Mouse (Mus musculus) left cerebral cortex, adult 2 months (tissue): ENCODE results near the gene Ncln. TPM values are rescaled to one million over a fixed set of nuclear protein-coding genes. Genes with fewer than 3 reads are reported as not detected.
A peak's percentile ranks its signal among the peaks of the same experiment; 100 is the strongest.

ENCODE experiments used
- DNase-seq, 2 experiments: peaks; one replicate each; pipeline ENCODE4 v3.0.0; 2021 to 2022; ENCODE audit warnings: low spot score in 2 of 2, mixed read lengths in 1 of 2; ENCODE audit errors: extremely low spot score in 1 of 2
- H3K27ac ChIP-seq: fragments of 200-600 bp; 2 replicates; pipeline ENCODE4 v1.8.1; 2022
- H3K4me3 ChIP-seq: fragments of 200-600 bp; 2 replicates; pipeline ENCODE4 v1.8.1; 2022
- CTCF ChIP-seq: fragments of 200-600 bp; IDR thresholded peaks from 2 replicates; pipeline ENCODE4 v1.8.1; 2022; ENCODE audit warnings: antibody characterized with exemption, mild to moderate bottlenecking, moderate library complexity
- intact Hi-C: fragments of 180-260 bp; cut with DNase I; formaldehyde crosslinking; loops from one replicate; pipeline ENCODE4 v1.15.1; 2025
- total RNA-seq, 2 experiments: library from RNA; stranded (reverse); gene quantifications; 2 replicates each; pipeline ENCODE4 v1.2.3; 2021

The Ncln gene
- total RNA-seq, 2 experiments from 2014 or later, result 78.3 to 80.8 TPM

- peak; percentile 9 to 12 for DNase-seq
- no peak; the same call in 1 of the 2 replicates for TF ChIP-seq CTCF
- Histone ChIP-seq H3K27ac (no peak overlapping the region), H3K4me3 (no peak overlapping the region)
- intact Hi-C loops, result no loop called here
Observed at GRCm38 (mm10) chr10:81465265-81465645, 30.9 kb downstream of the Ncln start.

DNA sequence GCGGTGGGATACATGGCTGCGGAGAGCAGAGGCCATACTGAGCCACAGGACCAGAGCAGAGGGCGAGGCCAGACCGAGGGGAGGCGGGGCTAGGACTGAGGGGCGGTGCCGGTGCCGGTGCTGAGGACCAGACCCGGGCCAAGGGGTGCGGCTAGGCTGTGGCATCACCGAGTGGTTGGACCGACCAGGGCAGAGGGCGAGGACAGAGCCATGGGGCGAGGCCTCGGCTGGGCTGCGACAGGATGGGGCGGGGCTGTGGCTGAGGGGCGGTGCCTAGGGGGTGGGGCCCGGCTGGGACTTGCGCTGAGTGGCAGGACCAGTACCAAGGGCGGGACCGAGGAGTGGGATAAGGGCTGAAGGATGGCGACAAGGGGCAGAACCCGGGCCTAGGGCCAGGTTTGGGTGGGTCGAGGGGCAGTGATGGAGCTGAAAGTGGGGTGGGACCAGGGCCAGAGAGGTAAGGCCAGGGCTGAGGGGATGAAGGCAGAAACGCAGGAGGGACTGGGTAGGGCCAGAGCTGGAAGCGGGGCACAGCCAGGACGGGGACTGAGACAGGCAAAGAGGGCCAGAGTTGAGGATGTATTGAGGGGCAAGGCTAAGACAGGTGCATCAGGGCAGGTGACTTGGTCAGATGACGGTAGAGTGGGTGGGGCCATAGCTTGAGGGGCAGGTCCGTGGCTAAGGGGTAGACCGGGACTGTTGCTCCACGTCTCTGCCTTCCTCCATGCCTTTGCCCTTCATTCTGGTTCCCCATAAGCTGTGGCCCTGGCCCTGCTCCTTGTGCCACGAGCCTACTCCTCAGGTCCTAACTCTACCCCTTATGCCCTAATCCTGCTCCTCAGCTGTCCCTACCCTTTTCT lies 31.6 kb downstream of the Ncln start:
- Histone ChIP-seq H3K4me3 (no peak overlapping the region), H3K27ac (no peak overlapping the region)
- no peak for TF ChIP-seq CTCF
- intact Hi-C loops, result no loop called here
- DNase-seq, result peak; percentile 26 to 42

- Histone ChIP-seq H3K27ac (no peak overlapping the region), H3K4me3 (no peak overlapping the region)
- no peak for TF ChIP-seq CTCF
- intact Hi-C loops, result no loop called here
- peak; percentile 10 to 12 for DNase-seq
Observed at GRCm38 (mm10) chr10:81463531-81463930, 32.7 kb downstream of the Ncln start.

DNA sequence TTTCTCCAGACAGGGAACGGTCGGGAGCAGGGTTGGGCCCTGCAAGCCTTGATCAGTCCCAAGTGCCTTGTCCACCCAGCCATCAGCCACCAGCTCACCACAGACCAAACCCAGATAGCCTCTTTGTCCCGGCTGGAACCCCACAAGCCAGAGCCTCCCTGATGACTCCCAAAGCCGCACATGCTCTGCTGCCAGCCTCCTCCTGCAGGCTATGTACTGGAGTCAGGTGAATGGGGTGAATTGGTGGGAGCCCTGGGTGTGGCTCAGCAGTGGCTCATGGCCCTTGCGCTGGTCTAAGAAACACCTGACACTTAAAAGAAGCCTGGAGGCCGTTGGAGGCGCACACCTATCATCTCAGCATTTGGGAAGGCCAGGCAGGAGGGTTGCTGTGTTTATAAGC lies 33.3 kb downstream of the Ncln start:
- DNase-seq, result peak; percentile 8 to 11
- intact Hi-C loops, result no loop called here
- Histone ChIP-seq H3K27ac (no peak overlapping the region), H3K4me3 (no peak overlapping the region)
- TF ChIP-seq CTCF, result no peak

DNA sequence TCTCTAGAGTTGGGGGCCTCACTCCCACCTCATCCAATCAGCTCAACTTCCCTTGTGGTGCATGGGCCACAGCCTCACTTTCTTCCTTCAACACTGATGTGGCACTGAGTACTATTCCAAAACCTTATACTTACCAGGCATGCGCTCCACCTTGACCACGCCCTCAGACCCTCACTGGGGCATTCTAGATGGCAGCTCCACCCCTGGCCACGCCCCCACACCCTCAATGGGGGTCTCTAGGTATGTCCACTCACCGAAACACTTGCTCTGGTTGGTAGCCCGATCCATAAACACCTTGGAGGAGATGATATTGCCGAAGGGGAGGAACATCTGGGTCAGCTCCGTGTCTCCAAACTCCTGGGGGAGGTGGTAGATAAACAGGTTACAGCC lies 33.8 kb downstream of the Ncln start:
- DNase-seq, result peak; percentile 11 to 19
- no peak for TF ChIP-seq CTCF
- no peak overlapping the region for H3K4me3 ChIP-seq
- intact Hi-C loops, result no loop called here
- no peak overlapping the region for H3K27ac ChIP-seq

- intact Hi-C loops, result no loop called here
- DNase-seq, result peak; percentile 14 to 16
- Histone ChIP-seq H3K27ac (no peak overlapping the region), H3K4me3 (no peak overlapping the region)
- no peak for TF ChIP-seq CTCF
Observed at GRCm38 (mm10) chr10:81461673-81462414, 34.3 kb downstream of the Ncln start.

DNA sequence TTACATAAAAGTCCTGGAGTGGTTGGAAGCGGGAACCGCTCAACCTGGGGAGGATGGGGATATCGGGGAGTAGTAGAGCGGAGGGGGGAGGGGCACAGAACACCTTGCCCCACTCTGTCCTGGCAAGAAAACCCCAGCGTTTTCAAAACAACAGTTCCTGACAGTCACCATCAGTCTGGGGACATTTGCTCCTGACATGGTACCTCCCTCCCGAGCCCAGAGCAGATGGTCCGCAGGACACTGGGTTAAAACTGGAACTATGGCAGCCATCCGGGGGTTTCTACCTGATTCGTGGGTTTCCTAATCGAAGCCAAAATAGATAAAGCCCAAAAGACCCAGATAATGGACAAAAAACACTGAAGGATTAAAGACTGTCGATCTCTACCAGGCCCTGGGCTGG lies 35.2 kb downstream of the Ncln start:
- peak in 1 of 2 experiments; percentile 10 for DNase-seq
- intact Hi-C loops, result no loop called here
- Histone ChIP-seq H3K4me3 (no peak overlapping the region), H3K27ac (no peak overlapping the region)
- no peak for TF ChIP-seq CTCF

- intact Hi-C loops, result no loop called here
- peak in 1 of 2 experiments; percentile 13 for DNase-seq
- H3K27ac ChIP-seq, result no peak overlapping the region
- no peak for TF ChIP-seq CTCF
- H3K4me3 ChIP-seq, result no peak overlapping the region
Observed at GRCm38 (mm10) chr10:81460471-81460870, 35.7 kb downstream of the Ncln start.

DNA sequence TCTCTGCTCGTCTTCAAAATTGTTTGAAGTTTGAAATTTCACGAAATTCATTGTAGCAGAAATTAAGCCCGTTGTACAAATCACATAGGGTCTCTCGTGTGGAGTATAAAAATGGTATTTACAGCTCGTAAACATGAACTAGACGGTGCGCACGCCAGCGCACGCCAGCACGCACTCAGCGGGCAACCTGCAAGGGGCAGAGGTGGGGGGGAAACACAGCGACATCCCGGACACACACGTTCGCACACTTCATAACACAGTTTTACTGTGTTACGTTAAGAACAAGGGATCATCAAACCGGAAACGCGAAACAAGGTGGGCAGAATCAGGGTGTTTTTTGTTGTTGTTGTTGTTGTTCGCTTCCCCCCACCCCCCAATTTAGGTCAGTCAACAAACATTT lies 36.8 kb downstream of the Ncln start:
- Histone ChIP-seq H3K4me3 (no peak overlapping the region), H3K27ac (no peak overlapping the region)
- DNase-seq, result no peak
- intact Hi-C loops, result no loop called here
- no peak for TF ChIP-seq CTCF

GRCm38 (mm10) chr10:81458267-81458666 lies 37.9 kb downstream of the Ncln start:
- DNase-seq, result peak in 1 of 2 experiments; percentile 11
- TF ChIP-seq CTCF, result no peak
- no peak overlapping the region for H3K27ac ChIP-seq
- no peak overlapping the region for H3K4me3 ChIP-seq
- intact Hi-C loops, result no loop called here

- Histone ChIP-seq H3K27ac (no peak overlapping the region), H3K4me3 (no peak overlapping the region)
- TF ChIP-seq CTCF, result no peak
- peak; percentile 13 for DNase-seq
- intact Hi-C loops, result no loop called here
Observed at GRCm38 (mm10) chr10:81457624-81458023, 38.6 kb downstream of the Ncln start.

DNA sequence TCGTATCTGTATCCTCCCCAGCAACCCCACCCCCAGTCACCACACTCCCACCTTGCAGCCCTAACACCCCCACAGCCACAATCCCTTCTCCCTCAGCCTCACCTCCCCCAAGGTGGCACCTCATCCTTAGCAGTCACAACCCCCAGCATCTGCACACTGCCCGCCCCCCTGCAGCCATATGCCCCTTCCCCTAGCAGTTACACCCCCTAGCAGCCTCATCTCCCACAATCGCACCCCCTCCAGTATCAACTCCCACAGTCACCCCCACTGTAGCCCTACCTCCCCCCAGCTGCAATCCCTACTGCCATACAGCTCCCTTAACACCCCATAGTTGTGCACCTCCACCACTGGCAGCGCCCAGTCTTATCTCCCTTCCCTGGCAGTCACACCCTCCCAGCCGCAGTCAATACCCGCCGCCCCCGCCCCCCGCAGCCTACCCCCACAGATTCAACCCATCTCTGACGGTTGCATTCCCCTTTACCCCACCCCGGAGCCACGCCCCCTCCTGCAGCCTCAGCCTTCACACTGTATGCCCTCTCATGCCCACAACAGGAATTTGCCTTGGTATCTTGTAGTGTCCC lies 39.1 kb downstream of the Ncln start:
- peak; percentile 9 to 10 for DNase-seq
- H3K27ac ChIP-seq, result no peak overlapping the region
- no peak for TF ChIP-seq CTCF
- intact Hi-C loops, result no loop called here
- no peak overlapping the region for H3K4me3 ChIP-seq
